Mouse (Mus musculus): ENCODE data around the gene Fndc3a.

The Fndc3a gene

DNA sequence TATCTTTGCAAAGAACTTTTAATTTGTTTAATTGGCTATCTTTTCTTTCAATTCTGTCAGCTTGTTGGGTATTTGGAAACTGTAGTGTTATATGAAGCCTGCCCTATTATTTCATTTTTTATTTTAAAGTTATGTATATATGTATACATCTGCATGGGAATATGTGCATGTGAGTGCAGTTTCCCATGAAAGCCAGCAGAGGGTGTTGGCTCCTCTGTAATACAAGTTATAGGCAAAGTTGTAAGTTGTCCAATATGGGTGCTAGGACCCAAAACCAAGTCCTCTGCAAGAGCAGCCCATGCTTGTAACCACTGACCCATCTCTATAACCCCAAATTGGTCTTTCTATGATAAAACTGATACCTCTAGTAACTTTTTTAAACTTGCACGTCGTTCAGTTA is 38.8 kb downstream of the Fndc3a start:
- no peak for DNase-seq

DNA sequence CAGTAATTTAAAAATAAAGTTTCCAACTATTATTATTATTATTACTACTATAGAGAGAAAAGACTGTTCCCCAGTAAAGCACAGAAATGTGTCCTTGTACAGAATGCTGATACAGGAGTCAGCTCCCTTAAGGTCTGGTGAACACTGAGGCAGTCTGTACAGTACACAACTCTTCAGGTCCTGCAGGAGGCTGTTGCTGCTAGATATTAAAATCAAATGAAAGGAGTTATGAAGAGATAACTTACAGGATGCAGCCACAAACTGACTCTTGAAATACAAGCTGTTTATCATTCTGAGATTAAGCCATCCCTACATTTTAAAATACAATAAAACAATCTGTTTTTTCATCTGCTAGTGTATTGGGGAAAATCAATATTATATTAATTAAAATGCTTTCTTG is 60.5 kb downstream of the Fndc3a start:
- DNase-seq: no peak

- DNase-seq: no peak
Observed at GRCm38 (mm10) chr14:72645512-72645911, 64.3 kb downstream of the Fndc3a start.

DNA sequence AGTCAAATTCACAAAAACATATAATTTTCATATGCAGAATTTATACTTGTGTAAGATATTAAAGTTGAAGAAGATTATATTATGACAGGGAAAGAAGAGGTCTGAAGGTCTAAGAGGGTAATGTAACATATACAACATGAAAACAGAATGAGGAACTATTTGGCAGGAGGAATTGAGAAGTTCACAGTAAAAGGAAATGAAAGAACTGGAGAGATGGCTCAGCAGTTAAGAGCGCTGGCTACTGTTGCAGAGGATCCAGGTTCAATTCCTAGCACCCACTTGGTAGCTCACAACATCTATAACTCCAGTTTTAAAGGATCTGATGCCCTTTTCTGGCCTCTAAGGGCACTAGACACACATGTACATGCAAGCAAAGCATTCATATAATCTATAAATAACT is 65.2 kb downstream of the Fndc3a start:
- DNase-seq: no peak

GRCm38 (mm10) chr14:72638507-72638906 is 71.3 kb downstream of the Fndc3a start:
- no peak for DNase-seq

DNA sequence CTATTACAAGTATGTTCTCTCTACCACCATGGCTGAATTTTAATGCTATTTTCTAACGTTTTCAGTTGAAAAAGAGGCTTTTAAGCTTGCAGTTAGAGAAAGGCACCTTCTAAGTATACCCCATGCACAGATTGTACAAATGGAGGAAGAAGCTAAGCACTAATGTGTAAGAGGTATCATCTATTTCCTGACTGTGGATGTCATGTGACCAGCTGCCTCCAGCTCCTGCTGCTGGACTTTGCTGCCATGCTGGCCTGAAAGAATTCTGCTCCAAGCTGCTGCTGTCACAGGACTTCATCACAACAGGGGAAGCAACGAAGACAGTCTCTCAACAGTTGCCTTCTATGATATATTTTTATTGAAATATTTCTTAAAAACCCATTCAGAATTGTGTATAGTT is 76.2 kb downstream of the Fndc3a start:
- DNase-seq: no peak

DNA sequence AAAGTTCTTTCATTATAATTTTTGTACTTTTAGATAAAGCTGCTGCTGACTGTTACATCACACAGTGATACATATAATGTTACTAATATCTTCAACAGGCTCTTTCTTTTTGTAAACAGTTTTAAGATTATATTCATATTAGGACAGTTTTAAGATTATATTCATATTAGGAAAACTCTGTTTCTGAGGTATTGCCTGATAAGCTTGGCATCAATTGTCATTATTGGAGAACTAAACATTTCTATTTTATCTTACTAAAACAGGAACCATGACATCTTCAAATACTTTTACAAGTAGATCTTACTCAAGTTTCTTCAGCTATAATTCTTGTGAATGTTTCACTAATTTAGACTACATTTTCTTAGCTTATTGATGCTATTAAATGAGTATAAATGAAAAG is 84.4 kb downstream of the Fndc3a start:
- DNase-seq: no peak

- DNase-seq: no peak
Observed at GRCm38 (mm10) chr14:72604077-72604476, 105.7 kb downstream of the Fndc3a start.

GRCm38 (mm10) chr14:72603194-72603521 is 106.6 kb downstream of the Fndc3a start:
- DNase-seq: no peak

DNA sequence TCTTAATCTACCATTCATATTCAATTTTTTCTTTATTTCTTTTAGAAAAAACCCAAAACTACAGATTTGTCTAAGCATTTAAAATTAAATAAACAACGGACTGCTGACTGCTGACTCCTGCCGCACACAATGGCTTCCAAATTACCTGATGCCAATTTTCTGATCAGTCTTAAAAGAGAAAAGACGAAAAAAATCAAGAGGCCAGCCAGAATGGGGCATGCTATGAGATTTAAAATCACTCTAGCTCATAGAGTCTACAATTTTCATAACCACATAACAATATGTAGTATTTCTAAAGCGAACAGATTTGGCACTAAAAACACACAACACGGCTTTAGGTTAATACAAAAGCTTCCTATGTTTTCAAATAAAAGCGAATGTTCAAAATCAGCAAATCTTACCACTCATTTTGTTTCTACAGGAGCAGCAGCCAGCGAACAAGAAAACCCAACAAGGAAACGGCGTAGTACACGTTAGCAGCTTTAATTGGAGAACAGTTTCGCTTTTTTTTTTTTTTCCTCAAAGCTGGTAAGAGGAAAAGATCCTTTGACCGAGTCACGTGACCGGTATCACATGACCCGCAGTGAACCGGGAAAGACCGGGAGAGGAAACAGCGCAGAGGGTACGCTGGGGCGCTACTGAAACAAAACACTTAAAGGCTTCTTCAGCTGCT is 107.1 kb downstream of the Fndc3a start:
- DNase-seq: peak; percentile 88

DNA sequence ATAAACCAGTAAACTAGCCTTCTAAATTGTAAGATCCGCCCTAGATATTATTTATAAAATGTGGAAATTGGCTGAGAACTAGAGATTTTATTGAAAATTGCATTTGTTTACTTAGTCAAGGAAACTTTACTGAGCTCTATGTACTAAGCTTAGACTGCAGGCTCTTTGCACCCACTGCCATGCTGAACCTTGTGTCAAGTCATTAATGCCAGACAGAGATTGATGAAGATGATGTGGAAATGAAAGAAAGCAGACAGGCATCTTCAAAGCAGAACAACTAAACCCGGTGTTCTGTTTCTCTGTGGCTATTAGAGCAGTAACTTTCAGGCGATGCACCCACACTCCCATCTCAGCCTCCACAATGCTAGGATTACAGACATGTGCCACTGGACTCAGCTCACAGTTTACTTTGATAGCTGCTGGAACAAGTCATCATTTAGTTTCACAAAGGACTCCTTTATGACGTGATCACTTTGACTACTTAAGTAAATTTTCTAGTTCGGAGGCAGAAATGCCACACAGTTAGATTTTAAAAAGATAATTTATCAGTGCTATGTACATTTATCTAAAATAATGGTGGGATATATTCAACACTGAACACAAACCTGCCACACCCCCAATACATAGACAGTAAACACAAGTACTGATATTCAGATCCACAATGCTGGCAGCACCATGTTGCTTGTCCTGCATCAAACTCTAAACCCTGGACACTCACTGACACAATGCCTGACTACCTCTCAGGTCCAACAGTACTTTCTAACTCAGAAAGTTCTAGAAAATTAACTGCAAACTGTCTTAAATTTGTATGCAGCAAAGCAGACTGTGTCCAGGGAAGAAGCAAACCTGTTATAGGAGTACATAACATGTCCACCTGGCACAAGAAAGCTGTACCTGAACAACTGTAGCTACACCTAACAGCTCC is 108.2 kb downstream of the Fndc3a start:
- DNase-seq: no peak

DNA sequence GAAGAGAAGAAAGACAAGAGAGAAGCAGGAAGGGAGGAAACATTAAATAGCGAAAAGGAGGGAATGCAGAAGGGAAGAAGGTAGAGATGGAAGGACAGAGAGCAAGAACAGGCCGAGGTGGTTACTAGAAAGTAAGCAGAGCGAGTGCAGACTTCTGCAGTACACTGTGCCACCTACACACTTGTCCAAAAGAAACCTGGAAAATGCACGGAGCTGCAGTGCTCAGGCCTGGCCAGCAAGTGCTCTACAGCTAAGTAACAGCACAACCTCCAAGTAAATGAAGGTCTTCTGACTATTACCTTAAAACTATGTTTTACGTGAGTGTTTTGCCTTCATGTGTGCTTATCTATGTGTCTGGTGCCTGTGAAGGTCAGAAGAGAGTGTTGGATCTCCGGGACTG is 109.4 kb downstream of the Fndc3a start:
- no peak for DNase-seq

- no peak for DNase-seq
Observed at GRCm38 (mm10) chr14:72598976-72599740, 110.6 kb downstream of the Fndc3a start.

GRCm38 (mm10) chr14:72594191-72594590 is 115.6 kb downstream of the Fndc3a start:
- no peak for DNase-seq

DNA sequence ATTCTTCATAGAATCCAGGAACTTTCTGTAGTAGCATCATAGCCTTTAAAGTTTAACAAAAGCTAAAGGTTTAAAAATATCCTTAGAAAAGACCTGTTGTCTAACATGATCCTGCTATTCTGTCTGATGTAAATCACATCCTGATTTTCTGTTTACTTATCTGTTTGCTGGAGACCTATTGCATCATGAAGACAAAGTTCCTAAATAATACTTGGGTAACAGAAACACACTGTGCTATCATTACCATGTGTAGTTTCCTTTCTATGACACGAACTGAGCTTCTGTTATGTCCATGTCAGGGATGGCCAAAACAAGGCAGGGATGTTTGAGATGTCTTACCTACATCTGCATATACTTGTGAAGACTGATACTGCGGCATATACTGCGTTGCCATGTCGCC is 120.4 kb downstream of the Fndc3a start:
- no peak for DNase-seq

GRCm38 (mm10) chr14:72582979-72583378 is 126.8 kb downstream of the Fndc3a start:
- DNase-seq: no peak

DNA sequence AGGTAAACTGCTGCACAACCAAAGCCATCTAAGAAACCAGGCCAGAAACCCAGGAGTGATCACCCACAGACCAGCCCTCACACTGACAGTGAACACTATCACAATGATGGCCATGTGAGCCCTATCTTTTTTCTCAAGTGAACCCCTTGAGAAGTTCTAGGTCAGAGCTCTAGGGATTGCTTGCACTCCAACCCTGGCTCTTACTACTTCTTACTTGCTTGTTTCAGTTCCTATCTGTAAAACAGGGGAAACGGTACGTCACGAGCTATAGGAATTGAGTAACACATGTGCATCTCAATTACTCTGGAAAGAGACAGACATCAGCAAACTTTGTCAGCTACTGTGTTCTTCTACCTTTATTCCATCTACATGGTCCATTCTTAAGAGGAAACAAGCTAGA is 128.8 kb downstream of the Fndc3a start:
- no peak for DNase-seq

GRCm38 (mm10) chr14:72576283-72576682 is 133.5 kb downstream of the Fndc3a start:
- DNase-seq: no peak

GRCm38 (mm10) chr14:72563941-72564340 is 145.9 kb downstream of the Fndc3a start:
- DNase-seq: no peak

DNA sequence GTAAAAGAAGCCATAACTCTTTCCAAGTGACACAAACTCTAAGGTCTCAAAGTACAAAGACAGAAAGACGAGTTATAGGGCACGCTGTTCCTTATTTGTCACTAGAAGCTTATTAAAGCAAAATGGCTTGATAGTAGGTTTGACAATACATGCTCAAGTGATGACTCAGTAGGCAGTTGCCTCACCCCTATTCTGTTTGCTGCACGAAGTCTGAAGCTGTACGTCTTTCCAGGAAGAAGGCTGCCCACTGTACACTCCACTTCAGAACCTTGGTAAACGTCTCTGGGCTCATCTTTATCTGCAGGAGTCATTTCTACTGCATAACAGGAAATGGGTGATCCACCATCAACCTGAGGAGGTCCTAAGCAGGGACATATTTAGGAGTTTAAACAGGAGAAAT is 151.0 kb downstream of the Fndc3a start:
- no peak for DNase-seq

DNA sequence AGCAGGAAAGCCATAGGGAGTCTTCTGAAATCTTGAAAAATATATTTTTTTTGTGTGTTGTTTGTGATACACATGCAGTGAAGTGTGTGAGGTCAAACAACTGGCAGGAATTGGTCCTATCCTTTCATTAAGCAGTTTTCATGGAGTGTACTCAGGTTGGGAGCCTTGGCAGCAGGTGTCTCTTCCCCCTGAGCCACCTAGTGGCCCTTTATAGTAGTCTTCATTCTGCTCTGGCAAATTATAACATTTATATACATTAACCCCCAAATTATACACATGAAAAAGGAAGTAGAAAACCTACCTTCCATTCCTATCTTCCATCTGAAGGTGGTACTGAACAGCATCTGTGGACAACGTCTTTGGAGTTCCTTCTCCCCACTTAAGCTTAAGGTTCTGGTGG is 154.0 kb downstream of the Fndc3a start:
- no peak for DNase-seq

GRCm38 (mm10) chr14:72536392-72537017 is 173.3 kb downstream of the Fndc3a start:
- no peak for DNase-seq

GRCm38 (mm10) chr14:72533862-72534261 is 175.9 kb downstream of the Fndc3a start:
- DNase-seq: no peak
